Mouse (Mus musculus): ENCODE measurements around the gene Tmem30b.

DNA sequence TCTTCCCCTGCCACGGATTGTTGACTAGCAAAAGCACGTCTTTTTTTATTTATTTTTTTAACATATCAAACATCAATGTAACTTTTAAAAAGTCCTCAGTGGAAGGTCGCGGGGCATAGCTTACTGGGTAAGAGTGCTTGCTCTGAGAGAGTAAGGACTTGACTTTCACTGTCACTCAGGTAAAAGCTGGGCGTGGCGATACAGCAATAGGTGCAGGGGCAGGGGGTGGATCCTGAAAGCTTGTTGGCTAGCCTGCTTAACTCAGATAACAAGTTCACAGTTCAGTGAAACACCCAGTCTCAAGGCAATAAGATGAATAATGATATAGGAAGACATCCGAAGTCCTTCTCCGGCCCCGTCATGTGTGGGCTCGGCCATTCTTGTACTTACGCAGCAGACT is 16.6 kb downstream of the Tmem30b start:
- TF ChIP-seq CTCF (IDR thresholded peaks at IDR 0.05; ENCODE audit: borderline replicate concordance, insufficient read depth, low read depth, low read length) (no peak), POLR2A (IDR thresholded peaks at IDR 0.05; ENCODE audit: borderline replicate concordance, insufficient read depth, low read length) (no peak)

All from cerebellum, adult 2 months (tissue).